Mouse (Mus musculus) C2C12 (cell line): Measurements from ENCODE around the gene Eif4e1b.

ENCODE experiments used
- CEBPB ChIP-seq: IDR thresholded peaks from one replicate; pipeline ENCODE4 v1.6.1; 2011; ENCODE audit warnings: low read depth, mild to moderate bottlenecking, control low read depth, moderate library complexity
- CTCF ChIP-seq: IDR thresholded peaks from one replicate; pipeline ENCODE4 v1.5.1; 2011; ENCODE audit not compliant: control insufficient read depth, insufficient read depth, insufficient read length
- MAX ChIP-seq: IDR thresholded peaks from one replicate; pipeline ENCODE4 v1.6.1; 2011; ENCODE audit warnings: mild to moderate bottlenecking, control low read depth
- MYOD1 ChIP-seq: IDR thresholded peaks from one replicate; pipeline ENCODE4 v1.6.1; 2011; ENCODE audit warnings: low read depth; ENCODE audit not compliant: control insufficient read depth, insufficient read length
- MYOG ChIP-seq: IDR thresholded peaks from one replicate; pipeline ENCODE4 v1.6.1; 2011; ENCODE audit not compliant: control insufficient read depth, insufficient read length; ENCODE audit errors: extremely low read depth
- USF1 ChIP-seq: IDR thresholded peaks from one replicate; pipeline ENCODE4 v1.6.1; 2011; ENCODE audit warnings: low read depth, mild to moderate bottlenecking, control low read depth, moderate library complexity

- TF ChIP-seq MYOD1 (no peak), CTCF (no peak), USF1 (no peak), CEBPB (no peak), MAX (no peak), MYOG (no peak)
Observed at GRCm38 (mm10) chr13:54760906-54761305, 22.9 kb upstream of the Eif4e1b start.
